In genomic region chr9:8226415-8226814, GRCm38 (mm10) we compare ENCODE assay signal across 9 mouse cellular contexts.
DNase-seq lines count a peak whose midpoint lies in the region; ATAC-seq and TF ChIP-seq lines count a peak whose summit lies in the region.
"Had no signal": no experiment of that assay in that cellular context is flagged by ENCODE, and none has a peak within 500 bp of the region (broad histone marks: within the 10 kb centered on the region; RNA-seq: fewer than 3 reads in every experiment).

No protein-coding gene starts in this region.

- no peaks in the 10 kb centered on the region for H3K9me3 ChIP-seq in stomach, postnatal 0 days (ENCODE audit: control insufficient read depth, low read length)

- no peak overlapping the region for H3K9ac ChIP-seq in heart, adult 2 months (ENCODE audit: low read depth, low read length)
- H3K9ac ChIP-seq in stomach, postnatal 0 days (ENCODE audit: low read length): no peak overlapping the region

- WGBS in heart, adult 2 months: 33% methylated on average over 1 of the region's 1 CpGs
- 27% methylated on average over 1 of the region's 1 CpGs for WGBS in stomach, postnatal 0 days

- no peaks in the 10 kb centered on the region for H3K27me3 ChIP-seq in heart, adult 2 months (ENCODE audit: control insufficient read depth, insufficient read depth, low read length)
- no peaks in the 10 kb centered on the region for H3K27me3 ChIP-seq in stomach, postnatal 0 days (ENCODE audit: control insufficient read depth, insufficient read depth, low read length)

- intact Hi-C loops in heart, adult 2 months (cut with DNase I): loop anchor here (10.0 kb wide), 1 partner anchor 738 kb away; no protein-coding TSS in a partner anchor
- intact Hi-C loops in heart, postnatal 36 days (cut with DNase I): loop anchor here (5.0 to 10.0 kb wide), 2 partner anchors 451 to 738 kb away; no protein-coding TSS in a partner anchor

- no peak for ATAC-seq in stomach, postnatal 0 days (ENCODE audit: low FRiP score, low TSS enrichment)

- no peak overlapping the region for H3K4me3 ChIP-seq in heart, adult 2 months
- H3K4me3 ChIP-seq in stomach, postnatal 0 days (ENCODE audit: low read depth, low read length): no peak overlapping the region

- H3K36me3 ChIP-seq in heart, adult 2 months (ENCODE audit: control insufficient read depth, insufficient read depth, low read length): no peaks in the 10 kb centered on the region
- no peaks in the 10 kb centered on the region for H3K36me3 ChIP-seq in stomach, postnatal 0 days (ENCODE audit: control insufficient read depth, insufficient read depth, low read length)

- no peak for DNase-seq in heart, adult 2 months
- no peak for DNase-seq in heart, postnatal 36 days
- DNase-seq in lung, postnatal 36 days: peak; percentile 30
- no peak for DNase-seq in lung, adult 18-20 months
- peak; percentile 5 for DNase-seq in fibroblast of lung, adult 2 months (ENCODE audit: low read depth)
- no peak for DNase-seq in stomach, postnatal 0 days (ENCODE audit: low spot score)
- DNase-seq in cerebellum, adult 11 months: no peak
- no peak for DNase-seq in layer of hippocampus, postnatal 25 days (ENCODE audit: extremely low spot score in 1 of 2, low spot score in 1 of 2)
- DNase-seq: lung, postnatal 4 days had no signal

- no peaks in the 10 kb centered on the region for H3K4me1 ChIP-seq in heart, adult 2 months (ENCODE audit: control insufficient read depth, insufficient read depth, low read length)
- no peaks in the 10 kb centered on the region for H3K4me1 ChIP-seq in stomach, postnatal 0 days (replicated peaks; ENCODE audit: control insufficient read depth, insufficient read depth)

- TF ChIP-seq EP300 in heart, adult 2 months (IDR thresholded peaks at IDR 0.05; ENCODE audit: insufficient read depth, low read depth, low read length): no peak
- no peak for TF ChIP-seq EP300 in stomach, postnatal 0 days (optimal IDR thresholded peaks at IDR 0.05)

- H3K4me2 ChIP-seq in stomach, postnatal 0 days (replicated peaks; ENCODE audit: low read depth): no peak overlapping the region

- H3K27ac ChIP-seq in heart, adult 2 months: no peak overlapping the region
- H3K27ac ChIP-seq in stomach, postnatal 0 days (replicated peaks): no peak overlapping the region

- no peak for TF ChIP-seq POLR2A in heart, adult 2 months (IDR thresholded peaks at IDR 0.05; ENCODE audit: insufficient read depth, low read depth, low read length)

- TF ChIP-seq CTCF in heart, adult 2 months (IDR thresholded peaks at IDR 0.05): peak; percentile 50
- TF ChIP-seq CTCF in stomach, postnatal 0 days (IDR thresholded peaks at IDR 0.05; ENCODE audit: low read depth): peak; percentile 76

- H3K79me2 ChIP-seq in heart, adult 2 months (replicated peaks; ENCODE audit: control insufficient read depth, insufficient read depth, low read length): no peaks in the 10 kb centered on the region

Comparison
In these comparisons a context has a peak if more than half of its experiments do, and no peak if none do; other contexts are left out.
1. DNase-seq: peak in lung, postnatal 36 days (single experiment) and fibroblast of lung, adult 2 months (single experiment); none in heart, adult 2 months (0 of 2), heart, postnatal 36 days (0 of 2), lung, adult 18-20 months (0 of 2), stomach, postnatal 0 days (single experiment), cerebellum, adult 11 months (single experiment) and layer of hippocampus, postnatal 25 days (0 of 2).